Mouse (Mus musculus) thymus, adult 2 months (tissue): Measurements from ENCODE around the gene Slco1a6. TPM values are rescaled to one million over a fixed set of nuclear protein-coding genes. Genes with fewer than 3 reads are reported as not detected.
"Not testable (repeated sequence)": the region's sequence is repeated elsewhere in the genome, so short reads cannot be mapped to it uniquely, and the experiment has no call there.

Source experiments
- DNase-seq: peaks from one replicate; pipeline ENCODE4 v3.0.0; 2021
- H3K27ac ChIP-seq: fragments of 200-500 bp; 2 replicates; pipeline ENCODE4 v1.5.1; 2012; ENCODE audit warnings: low read length, control low read depth; ENCODE audit not compliant: control insufficient read depth, insufficient read depth
- H3K27me3 ChIP-seq: fragments of 200-500 bp; 2 replicates; pipeline ENCODE4 v1.6.1; 2012; ENCODE audit warnings: mild to moderate bottlenecking, low read length, moderate library complexity, mixed read lengths; ENCODE audit not compliant: control insufficient read depth, insufficient read depth
- H3K36me3 ChIP-seq: fragments of 200-500 bp; 2 replicates; pipeline ENCODE4 v1.6.1; 2012; ENCODE audit warnings: mild to moderate bottlenecking, low read length, moderate library complexity; ENCODE audit not compliant: control insufficient read depth, insufficient read depth
- H3K4me1 ChIP-seq: fragments of 200-500 bp; replicated peaks from 2 replicates; pipeline ENCODE4 v1.6.1; 2012; ENCODE audit warnings: low read length; ENCODE audit not compliant: control insufficient read depth, insufficient read depth
- H3K4me3 ChIP-seq: fragments of 200-500 bp; 2 replicates; pipeline ENCODE4 v1.5.1; 2012; ENCODE audit warnings: mild to moderate bottlenecking, low read length, control low read depth, moderate library complexity; ENCODE audit not compliant: control insufficient read depth, insufficient read depth
- CTCF ChIP-seq: fragments of 200-500 bp; IDR thresholded peaks from 2 replicates; pipeline ENCODE4 v1.5.1; 2012; ENCODE audit warnings: mild to moderate bottlenecking, control low read depth, low read length, moderate library complexity, borderline replicate concordance; ENCODE audit not compliant: control insufficient read depth, poor library complexity, insufficient read depth; ENCODE audit errors: extremely low read depth
- POLR2A ChIP-seq: fragments of 200-500 bp; IDR thresholded peaks from 2 replicates; pipeline ENCODE4 v1.6.1; 2012; ENCODE audit warnings: mild to moderate bottlenecking, low read length, control low read depth, moderate library complexity; ENCODE audit not compliant: control insufficient read depth, poor library complexity, insufficient read depth; ENCODE audit errors: extremely low read depth
- WGBS: fragments of 180-500 bp; shearing (Covaris S2); methylation state at CpG from one replicate; pipeline ENCODE4 v1.1.7; 2018; 5-methylcytosine and 5-hydroxymethylcytosine counted together
- polyA plus RNA-seq: library from polyadenylated mRNA; depleted of rRNA; stranded (reverse); fragments of >200 nt; gene quantifications from 2 replicates; pipeline ENCODE4 v1.2.3, GENCODE M21; 2012

The Slco1a6 gene
- polyA plus RNA-seq, 1 experiment: not detected

GRCm38 (mm10) chr6:142148371-142148770 is 60.0 kb downstream of the Slco1a6 start:
- Histone ChIP-seq H3K36me3 (no peaks in the 10 kb centered on the region), H3K4me3 (no peak overlapping the region), H3K27ac (no peak overlapping the region), H3K4me1 (no peaks in the 10 kb centered on the region), H3K27me3 (no peaks in the 10 kb centered on the region)
- no peak for TF ChIP-seq CTCF
- TF ChIP-seq POLR2A: no peak
- no peak for DNase-seq
- WGBS: 93% methylated on average over 1 of the region's 1 CpGs

DNA sequence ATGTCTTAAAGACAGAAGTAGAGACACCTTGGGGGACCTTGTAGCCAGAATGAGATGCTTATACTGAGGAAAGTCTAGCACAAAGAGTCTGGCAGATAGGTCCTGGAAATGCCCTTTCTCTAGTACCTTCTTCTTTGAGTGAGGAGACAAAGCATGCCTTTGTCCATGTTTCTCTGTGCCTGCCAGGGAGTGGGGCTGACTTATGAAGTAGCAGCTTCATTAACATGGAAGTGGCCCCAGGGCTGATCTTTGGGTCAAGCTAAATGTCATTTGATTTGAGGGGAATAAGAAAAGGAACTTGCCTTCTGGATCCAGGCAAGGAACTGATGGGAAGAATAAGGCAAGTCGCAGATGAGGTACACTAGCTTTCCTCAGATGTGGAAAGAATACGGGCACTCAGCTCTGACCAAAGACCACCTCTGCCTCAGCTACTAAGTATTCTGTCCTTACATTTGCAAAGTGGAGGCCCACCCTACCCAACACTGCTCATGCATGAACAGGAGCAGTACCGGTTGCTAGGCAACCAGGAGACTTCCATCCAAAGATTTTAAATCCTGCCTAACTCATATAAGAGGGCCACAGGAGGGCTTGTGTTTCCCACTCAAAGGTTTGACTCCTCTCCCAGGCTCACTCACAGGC is 96.5 kb downstream of the Slco1a6 start:
- H3K4me3 ChIP-seq: no peak overlapping the region
- no peaks in the 10 kb centered on the region for H3K36me3 ChIP-seq
- no peak for TF ChIP-seq POLR2A
- no peak for TF ChIP-seq CTCF
- WGBS: 96% methylated on average over 3 of the region's 3 CpGs
- no peaks in the 10 kb centered on the region for H3K27me3 ChIP-seq
- no peak for DNase-seq
- no peaks in the 10 kb centered on the region for H3K4me1 ChIP-seq
- no peak overlapping the region for H3K27ac ChIP-seq

DNA sequence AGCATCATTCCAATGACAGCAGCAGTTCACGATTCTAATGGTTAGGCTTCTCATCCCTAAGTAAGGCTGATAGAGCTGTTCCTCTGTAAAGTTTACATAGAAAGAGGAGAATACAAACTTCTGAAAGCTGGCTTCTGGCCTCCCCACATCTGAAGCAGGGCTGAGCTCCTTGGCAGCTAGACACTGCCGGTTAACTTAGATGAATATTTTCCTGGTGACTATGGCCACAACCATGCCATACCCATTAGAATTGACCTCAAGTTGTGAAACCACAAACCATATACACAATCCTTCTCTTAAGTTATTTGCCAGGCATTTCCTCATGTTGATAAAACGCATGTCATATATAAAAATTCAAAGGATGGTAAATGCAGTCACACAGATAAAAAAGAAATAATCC is 117.2 kb downstream of the Slco1a6 start:
- 94% methylated on average over 3 of the region's 3 CpGs for WGBS
- no peaks in the 10 kb centered on the region for H3K4me1 ChIP-seq
- TF ChIP-seq CTCF (no peak), POLR2A (no peak)
- H3K36me3 ChIP-seq: no peaks in the 10 kb centered on the region
- no peak overlapping the region for H3K4me3 ChIP-seq
- DNase-seq: no peak
- no peak overlapping the region for H3K27ac ChIP-seq
- H3K27me3 ChIP-seq: no peaks in the 10 kb centered on the region

GRCm38 (mm10) chr6:142058281-142058680 is 150.0 kb downstream of the Slco1a6 start:
- 80% methylated on average over 3 of the region's 3 CpGs for whole genome bisulfite sequencing
- not testable (repeated sequence) for H3K27ac ChIP-seq, H3K4me3 ChIP-seq, H3K4me1 ChIP-seq, H3K27me3 ChIP-seq, DNase-seq, H3K36me3 ChIP-seq

DNA sequence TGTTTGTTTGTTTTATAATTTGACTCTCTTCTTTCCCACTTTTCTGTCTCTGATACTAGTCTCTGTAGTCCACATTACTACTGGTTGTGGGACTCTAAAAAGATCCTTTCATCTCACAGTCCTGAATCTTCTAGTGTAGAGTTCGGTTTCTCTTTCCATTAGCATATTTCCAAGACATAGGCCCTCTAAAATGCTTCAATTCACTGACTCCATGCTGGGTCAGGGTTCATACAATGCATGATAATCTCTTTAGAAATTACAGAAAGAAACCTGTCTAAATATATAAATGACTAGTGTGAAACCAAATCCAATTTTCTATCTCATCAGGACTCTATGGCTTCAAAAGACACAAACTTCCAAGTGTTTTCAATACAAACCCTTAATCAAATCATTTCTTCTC is 160.6 kb downstream of the Slco1a6 start:
- no peak overlapping the region for H3K27ac ChIP-seq
- no peaks in the 10 kb centered on the region for H3K4me1 ChIP-seq
- no peaks in the 10 kb centered on the region for H3K27me3 ChIP-seq
- DNase-seq: no peak
- H3K4me3 ChIP-seq: no peak overlapping the region
- TF ChIP-seq POLR2A (no peak), CTCF (no peak)
- 92% methylated on average over 1 of the region's 1 CpGs for WGBS
- no peaks in the 10 kb centered on the region for H3K36me3 ChIP-seq

GRCm38 (mm10) chr6:142045746-142046145 is 162.6 kb downstream of the Slco1a6 start:
- Histone ChIP-seq H3K4me1 (no peaks in the 10 kb centered on the region), H3K4me3 (no peak overlapping the region), H3K27ac (no peak overlapping the region), H3K27me3 (no peaks in the 10 kb centered on the region), H3K36me3 (no peaks in the 10 kb centered on the region)
- DNase-seq: no peak
- 91% methylated on average over 2 of the region's 2 CpGs for WGBS
- TF ChIP-seq POLR2A (no peak), CTCF (no peak)

DNA sequence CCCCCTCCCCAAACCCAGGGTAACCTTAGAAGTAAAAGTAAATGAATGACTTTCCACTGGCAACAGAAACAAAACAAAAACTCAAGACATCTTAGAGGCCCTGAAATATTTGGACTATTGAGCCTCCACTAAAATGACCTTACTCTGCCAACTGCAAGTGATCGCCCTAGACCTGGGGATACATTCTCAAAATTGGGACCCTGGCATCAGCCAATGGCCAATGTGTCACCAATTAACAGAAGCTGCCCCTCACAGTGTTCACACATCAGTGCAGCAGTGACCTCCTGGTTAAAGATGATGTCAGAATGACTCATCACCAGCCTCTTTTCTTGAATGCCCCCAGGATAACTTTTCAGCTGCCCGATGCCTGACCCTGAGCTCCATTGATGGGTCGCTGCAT is 166.4 kb downstream of the Slco1a6 start:
- DNase-seq: no peak

More for the DNA sequence above, 166.4 kb downstream of the Slco1a6 start:
- TF ChIP-seq POLR2A: no peak
- TF ChIP-seq CTCF: no peak
- WGBS: 94% methylated on average over 3 of the region's 3 CpGs
- Histone ChIP-seq H3K4me1 (no peaks in the 10 kb centered on the region), H3K27me3 (no peaks in the 10 kb centered on the region), H3K27ac (no peak overlapping the region), H3K4me3 (no peak overlapping the region), H3K36me3 (no peaks in the 10 kb centered on the region)
